In the genomic region with DNA sequence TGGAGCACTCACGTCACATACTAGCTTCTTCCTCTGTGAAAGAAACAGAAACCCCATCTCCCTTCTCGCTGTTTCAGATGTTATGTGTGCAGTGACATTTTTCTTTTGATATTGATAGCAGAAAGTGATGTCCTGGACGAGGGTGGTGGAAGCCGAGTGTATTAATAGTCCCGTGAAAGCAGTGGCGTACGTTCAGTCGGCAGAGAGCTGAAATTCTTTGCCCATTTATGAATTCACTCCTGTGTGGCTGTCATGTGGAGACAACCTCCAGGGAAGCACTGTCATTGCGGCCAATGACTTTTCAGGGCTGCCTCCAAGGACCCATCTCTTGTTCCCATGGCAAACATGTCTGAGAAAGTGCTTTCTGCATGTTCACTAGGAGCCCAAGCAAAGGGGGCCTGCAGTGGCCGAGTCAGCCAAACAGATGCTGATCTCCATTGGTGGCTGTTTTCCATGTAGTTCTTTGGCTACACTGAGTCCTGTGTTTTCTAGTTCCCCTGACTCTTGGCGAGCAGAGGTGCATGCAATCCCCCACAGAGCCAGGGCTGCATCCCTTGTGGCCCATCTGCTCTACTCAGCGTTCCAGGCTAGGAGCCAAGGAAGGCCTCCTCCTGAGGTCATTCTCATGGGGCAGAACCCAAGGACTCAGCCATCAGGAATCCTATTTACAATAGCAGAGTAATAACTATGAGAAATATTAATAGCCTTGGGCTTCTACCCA, we compare ENCODE assay signal across 9 mouse cellular contexts. TPM values are rescaled to one million over a fixed set of nuclear protein-coding genes. Genes with fewer than 3 reads are reported as not detected.
DNase-seq lines count a peak whose midpoint lies in the region; ATAC-seq and TF ChIP-seq lines count a peak whose summit lies in the region.
"Had no signal": no experiment of that assay in that cellular context is flagged by ENCODE, and none has a peak within 500 bp of the region (broad histone marks: within the 10 kb centered on the region; RNA-seq: fewer than 3 reads in every experiment).

No protein-coding gene starts in this region.

- no peak overlapping the region for H3K4me3 ChIP-seq in midbrain, postnatal 0 days (ENCODE audit: low read depth, low read length)
- no peak overlapping the region for H3K4me3 ChIP-seq in midbrain, embryonic 13.5 days (replicated peaks)
- H3K4me3 ChIP-seq in embryonic facial prominence, embryonic 15.5 days (replicated peaks) = no peak overlapping the region
- H3K4me3 ChIP-seq: neural tube, embryonic 13.5 days had no signal

- 0 out of 2 replicates have a peak overlapping the region, but pooled peaks have one; percentile 18 for H3K27ac ChIP-seq in midbrain, postnatal 0 days (ENCODE audit: low read depth, low read length)
- H3K27ac ChIP-seq in midbrain, embryonic 13.5 days = no peak overlapping the region
- peak overlapping the region; percentile 55; the same call in 1 of the 2 replicates for H3K27ac ChIP-seq in embryonic facial prominence, embryonic 15.5 days (replicated peaks)
- H3K27ac ChIP-seq: neural tube, embryonic 13.5 days had no signal

- H3K36me3 ChIP-seq in midbrain, postnatal 0 days (ENCODE audit: insufficient read depth, low read length) = no peaks in the 10 kb centered on the region
- no peaks in the 10 kb centered on the region for H3K36me3 ChIP-seq in midbrain, embryonic 13.5 days
- H3K36me3 ChIP-seq in embryonic facial prominence, embryonic 15.5 days = no peaks in the 10 kb centered on the region
- H3K36me3 ChIP-seq: neural tube, embryonic 13.5 days had no signal

- no peak overlapping the region for H3K9ac ChIP-seq in midbrain, postnatal 0 days (replicated peaks; ENCODE audit: low read length, poor library complexity, severe bottlenecking)
- no peak overlapping the region for H3K9ac ChIP-seq in midbrain, embryonic 13.5 days (replicated peaks)
- H3K9ac ChIP-seq in embryonic facial prominence, embryonic 15.5 days = no peak overlapping the region
- H3K9ac ChIP-seq: neural tube, embryonic 13.5 days had no signal

- TF ChIP-seq CTCF in midbrain, postnatal 0 days (IDR thresholded peaks at IDR 0.05) = no peak

- peak; percentile 62 for ATAC-seq in midbrain, postnatal 0 days (ENCODE audit: low FRiP score)
- no peak for ATAC-seq in midbrain, embryonic 13.5 days
- ATAC-seq in embryonic facial prominence, embryonic 15.5 days (ENCODE audit: insufficient number of reproducible peaks, low FRiP score, low TSS enrichment, low read depth) = peak; percentile 45; the same call in 1 of the 2 replicates
- ATAC-seq in inflammation-experienced regulatory T-cells, adult 6 months = no peak

- H3K4me2 ChIP-seq in midbrain, postnatal 0 days (ENCODE audit: low read depth, low read length, poor library complexity, severe bottlenecking) = no peak overlapping the region
- H3K4me2 ChIP-seq in midbrain, embryonic 13.5 days (replicated peaks) = no peak overlapping the region
- H3K4me2 ChIP-seq in embryonic facial prominence, embryonic 15.5 days (replicated peaks) = no peak overlapping the region
- H3K4me2 ChIP-seq: neural tube, embryonic 13.5 days had no signal

- intact Hi-C loops in heart, postnatal 14 days (cut with DNase I) = loop anchor here (5.0 kb wide), 1 partner anchor 45 kb away; no protein-coding TSS in a partner anchor

- no peaks in the 10 kb centered on the region for H3K27me3 ChIP-seq in midbrain, postnatal 0 days (ENCODE audit: insufficient read depth, low read length)
- no peaks in the 10 kb centered on the region for H3K27me3 ChIP-seq in midbrain, embryonic 13.5 days
- H3K27me3 ChIP-seq in embryonic facial prominence, embryonic 15.5 days = no peaks in the 10 kb centered on the region
- H3K27me3 ChIP-seq: neural tube, embryonic 13.5 days had no signal

- H3K4me1 ChIP-seq in midbrain, postnatal 0 days (ENCODE audit: insufficient read depth, low read length) = no peaks in the 10 kb centered on the region
- no peaks in the 10 kb centered on the region for H3K4me1 ChIP-seq in midbrain, embryonic 13.5 days (replicated peaks)
- H3K4me1 ChIP-seq in embryonic facial prominence, embryonic 15.5 days = peaks cover 7% of the 10 kb centered on the region; the same call in 1 of the 2 replicates

- peak; percentile 46 for DNase-seq in midbrain, postnatal 0 days (ENCODE audit: low spot score)
- DNase-seq in heart, postnatal 14 days = peak; percentile 74 to 78
- DNase-seq in layer of hippocampus, postnatal 36 days = peak; percentile 69 to 72
- peak; percentile 22 for DNase-seq in right cerebral cortex, postnatal 14 days
- DNase-seq in B cell, adult 2 months = no peak

- no peaks in the 10 kb centered on the region for H3K9me3 ChIP-seq in midbrain, postnatal 0 days (ENCODE audit: low read length)
- H3K9me3 ChIP-seq in midbrain, embryonic 13.5 days = no peaks in the 10 kb centered on the region
- H3K9me3 ChIP-seq in embryonic facial prominence, embryonic 15.5 days (replicated peaks) = no peaks in the 10 kb centered on the region
- H3K9me3 ChIP-seq: neural tube, embryonic 13.5 days had no signal

- 68% methylated on average over 12 of the region's 12 CpGs for WGBS in midbrain, postnatal 0 days
- 83% methylated on average over 12 of the region's 12 CpGs for WGBS in midbrain, embryonic 13.5 days
- 64% methylated on average over 12 of the region's 12 CpGs for WGBS in embryonic facial prominence, embryonic 15.5 days

RNA-seq across cellular contexts. Expression of gene Nek10, which starts 29.5 kb away (rescaled TPM):
- total RNA-seq in midbrain, postnatal 0 days (2014; rRNA removed) = 1.3 and 1.8 TPM in 2 replicates
- 0.28 and 0.36 TPM in 2 replicates for polyA plus RNA-seq in midbrain, postnatal 0 days (2015; fragmentation: Nextera tagmentation; extraction: Ambion mirVana)
- polyA plus RNA-seq in midbrain, embryonic 13.5 days (2015; fragmentation: Nextera tagmentation; extraction: Ambion mirVana) = 0.09 TPM in 1 of 2 replicates, not detected in the other
- 0.42 and 0.53 TPM in 2 replicates for polyA plus RNA-seq in embryonic facial prominence, embryonic 15.5 days (2015; fragmentation: Nextera tagmentation; extraction: Ambion mirVana)
- under 1 TPM; 0.05 TPM for total RNA-seq in heart, postnatal 14 days (2021)
- total RNA-seq in layer of hippocampus, postnatal 36 days (2021) = 1 to 10 TPM; 3.5 to 5.1 TPM
- polyA plus RNA-seq in inflammation-experienced regulatory T-cells, adult 6 months (2017; shearing (Covaris generic)) = not detected

Comparison
In these comparisons a context has a peak if more than half of its experiments do, and no peak if none do; other contexts are left out.
1. ATAC-seq: peak in midbrain, postnatal 0 days (single experiment) and embryonic facial prominence, embryonic 15.5 days (single experiment); none in midbrain, embryonic 13.5 days (single experiment) and inflammation-experienced regulatory T-cells, adult 6 months (single experiment).
2. DNase-seq: peak in midbrain, postnatal 0 days (single experiment), heart, postnatal 14 days (2 of 2), layer of hippocampus, postnatal 36 days (2 of 2) and right cerebral cortex, postnatal 14 days (single experiment); none in B cell, adult 2 months (0 of 2).